Mouse (Mus musculus): ENCODE data around the gene Ifih1. TPM values are rescaled to one million over a fixed set of nuclear protein-coding genes. Genes with fewer than 3 reads are reported as not detected.

The Ifih1 gene
- polyA plus RNA-seq, 1 experiment from 2014 or later: 1.1 TPM

Other genes starting within 250 kb of the Ifih1 start
- 0.47 and 0.56 TPM in 2 replicates for gene Dpp4, start 234.0 kb downstream of the Ifih1 start, polyA plus RNA-seq (2015; fragmentation: Nextera tagmentation; extraction: Ambion mirVana)
- 1.4 and 1.9 TPM in 2 replicates for gene Gcg, start 162.6 kb downstream of the Ifih1 start, polyA plus RNA-seq (2015; fragmentation: Nextera tagmentation; extraction: Ambion mirVana)
- 0.32 and 0.50 TPM in 2 replicates for gene Fap, start 72.2 kb downstream of the Ifih1 start, polyA plus RNA-seq (2015; fragmentation: Nextera tagmentation; extraction: Ambion mirVana)
- 10.4 and 12.4 TPM in 2 replicates for gene Gca, start 18.0 kb upstream of the Ifih1 start, polyA plus RNA-seq (2015; fragmentation: Nextera tagmentation; extraction: Ambion mirVana)